Mouse (Mus musculus) cerebellum, adult 2 months (tissue): ENCODE measurements around the gene Gm21970.

ENCODE experiments used
- CTCF ChIP-seq: fragments of 200-500 bp; IDR thresholded peaks from 2 replicates; pipeline ENCODE4 v1.5.1; 2011; ENCODE audit warnings: low read depth, mild to moderate bottlenecking, control low read depth, low read length, moderate library complexity, borderline replicate concordance; ENCODE audit not compliant: insufficient read depth
- POLR2A ChIP-seq: fragments of 200-500 bp; IDR thresholded peaks from 2 replicates; pipeline ENCODE4 v1.6.1; 2011; ENCODE audit warnings: low read length, control low read depth, borderline replicate concordance; ENCODE audit not compliant: insufficient read depth

DNA sequence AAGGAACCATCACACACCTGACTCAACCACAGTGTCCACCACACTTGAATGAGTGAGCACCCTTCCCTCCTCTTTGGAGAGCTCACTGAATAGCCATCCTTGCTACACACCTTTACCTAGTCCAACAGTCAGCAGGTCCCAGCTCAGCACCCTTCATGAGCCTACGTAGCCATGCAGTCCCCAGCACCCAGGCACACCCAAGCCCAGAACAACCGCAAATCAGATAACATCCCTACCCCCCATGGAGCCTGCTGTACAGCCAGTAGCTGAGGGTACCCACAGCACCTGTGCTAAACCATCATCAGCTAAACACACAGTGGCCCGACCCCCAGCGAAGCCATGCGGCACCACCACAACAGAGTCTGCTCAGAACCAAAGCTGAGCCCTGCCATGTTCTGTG is 56.6 kb downstream of the Gm21970 start:
- TF ChIP-seq POLR2A (no peak), CTCF (no peak)
